Mouse (Mus musculus) C2C12 (cell line): ENCODE data around the gene Nell1.

Experiments
- CTCF ChIP-seq: IDR thresholded peaks from one replicate; pipeline ENCODE4 v1.5.1; 2011; ENCODE audit not compliant: control insufficient read depth, insufficient read depth, insufficient read length
- MYOG ChIP-seq: IDR thresholded peaks from one replicate; pipeline ENCODE4 v1.6.1; 2011; ENCODE audit not compliant: control insufficient read depth, insufficient read length; ENCODE audit errors: extremely low read depth

DNA sequence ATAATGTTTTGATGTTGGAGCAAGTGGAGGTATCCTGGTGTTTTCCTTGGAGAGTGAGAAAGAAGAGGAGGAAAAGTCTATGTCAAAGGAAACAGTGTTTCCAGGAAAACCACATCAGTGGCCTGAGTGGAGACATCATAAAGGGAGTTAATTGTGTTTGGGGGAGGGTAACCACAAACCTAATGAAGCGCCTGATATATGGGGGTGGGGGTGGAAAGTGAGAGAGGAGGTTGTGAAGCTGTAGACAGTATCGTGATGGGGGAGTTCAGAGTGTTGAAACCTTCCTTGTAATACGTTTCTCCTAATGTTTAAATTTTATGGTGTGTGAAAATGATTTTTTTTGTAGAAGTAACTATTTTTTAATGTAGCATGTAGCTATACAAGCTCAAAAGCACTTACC is 858.1 kb downstream of the Nell1 start:
- TF ChIP-seq CTCF (no peak), MYOG (no peak)
